Mouse (Mus musculus): ENCODE results near the gene Gm49361. TPM values are rescaled to one million over a fixed set of nuclear protein-coding genes. Genes with fewer than 3 reads are reported as not detected.

The Gm49361 gene
- polyA plus RNA-seq, 1 experiment from 2014 or later = not detected

- DNase-seq (ENCODE audit: low spot score) (no peak), ATAC-seq (ENCODE audit: insufficient number of reproducible peaks, low FRiP score, low TSS enrichment, low read depth) (no peak)
- H3K36me3 ChIP-seq (ENCODE audit: control insufficient read depth, insufficient read depth, low read length) = peaks cover 3% of the 10 kb centered on the region; the same call in 1 of the 2 replicates
- no peak overlapping the region for H3K27ac ChIP-seq (replicated peaks; ENCODE audit: low read depth, low read length)
- no peaks in the 10 kb centered on the region for H3K27me3 ChIP-seq (ENCODE audit: control insufficient read depth, insufficient read depth, low read length)
- H3K9ac ChIP-seq (ENCODE audit: low read length) = no peak overlapping the region
- WGBS = 87% methylated on average over 4 of the region's 4 CpGs
- 0 out of 2 replicates have a peak, but pooled peaks cover 3% of the 10 kb centered on the region for H3K4me1 ChIP-seq (ENCODE audit: control insufficient read depth, insufficient read depth, low read length)
- no peak overlapping the region for H3K4me2 ChIP-seq (ENCODE audit: low read depth, severe bottlenecking)
- no peaks in the 10 kb centered on the region for H3K9me3 ChIP-seq (ENCODE audit: control insufficient read depth, low read length)
- no peak overlapping the region for H3K4me3 ChIP-seq (ENCODE audit: low read depth, low read length)
Observed at GRCm38 (mm10) chr14:57718245-57718644, 27.7 kb downstream of the Gm49361 start.

DNA sequence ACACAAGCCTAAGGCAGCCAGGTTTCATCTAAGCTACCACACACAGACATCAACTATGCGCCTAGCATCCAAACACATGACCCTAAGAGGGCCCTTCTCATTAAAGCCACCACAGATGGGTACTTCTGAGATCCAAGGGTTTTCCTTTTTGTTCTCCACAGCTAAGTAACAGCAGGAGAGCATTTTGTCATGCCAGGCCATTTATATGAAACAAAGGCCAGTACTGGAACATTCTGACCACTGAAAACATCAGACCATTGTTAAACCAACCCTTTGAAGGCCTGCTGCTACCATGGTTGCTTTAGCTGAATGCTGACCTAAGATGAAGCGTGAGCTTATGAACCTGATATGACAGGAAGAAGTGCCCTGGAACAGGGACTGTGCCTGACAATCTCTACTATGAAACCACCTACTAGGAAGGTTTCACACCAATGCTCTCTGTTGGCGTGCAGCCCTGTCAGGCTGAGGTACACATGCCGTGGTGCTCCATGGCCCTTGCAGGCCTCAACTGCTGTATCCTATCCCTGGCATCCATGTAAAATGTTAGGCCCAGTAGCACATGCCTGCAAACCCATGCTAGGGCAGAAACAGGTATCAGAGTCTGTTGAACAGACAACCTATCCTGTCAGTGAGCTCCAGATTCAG, 29.2 kb downstream of the Gm49361 start:
- H3K36me3 ChIP-seq (ENCODE audit: control insufficient read depth, insufficient read depth, low read length) = no peaks in the 10 kb centered on the region; the same call in 1 of the 2 replicates
- no peak overlapping the region for H3K4me3 ChIP-seq (ENCODE audit: low read depth, low read length)
- H3K9me3 ChIP-seq (ENCODE audit: control insufficient read depth, low read length) = no peaks in the 10 kb centered on the region
- 87% methylated on average over 4 of the region's 4 CpGs for WGBS
- no peak for ATAC-seq (ENCODE audit: insufficient number of reproducible peaks, low FRiP score, low TSS enrichment, low read depth)
- H3K27ac ChIP-seq (replicated peaks; ENCODE audit: low read depth, low read length) = no peak overlapping the region
- DNase-seq (ENCODE audit: low spot score) = no peak
- H3K4me1 ChIP-seq (ENCODE audit: control insufficient read depth, insufficient read depth, low read length) = 0 out of 2 replicates have a peak, but pooled peaks cover 3% of the 10 kb centered on the region
- no peaks in the 10 kb centered on the region for H3K27me3 ChIP-seq (ENCODE audit: control insufficient read depth, insufficient read depth, low read length)
- H3K9ac ChIP-seq (ENCODE audit: low read length) = no peak overlapping the region
- H3K4me2 ChIP-seq (ENCODE audit: low read depth, severe bottlenecking) = no peak overlapping the region

DNA sequence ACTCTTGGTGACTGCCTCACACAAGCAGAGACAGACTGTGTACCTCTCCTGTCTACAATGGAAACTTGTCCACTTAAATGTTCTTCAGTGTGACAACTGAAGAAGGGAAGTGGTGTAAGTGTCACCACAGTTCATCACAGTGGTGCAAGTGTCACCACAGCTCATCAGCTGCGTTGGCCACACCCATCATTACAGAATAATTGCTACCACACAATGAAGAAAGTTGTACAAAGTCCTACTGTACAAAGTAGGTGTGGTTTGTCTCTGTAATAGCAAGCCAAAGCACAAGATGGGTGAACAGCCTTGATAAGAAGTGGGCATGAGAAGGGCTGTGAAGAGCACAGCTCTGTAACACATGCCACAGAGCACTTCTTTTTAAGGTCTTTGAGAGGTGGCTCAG, 33.0 kb downstream of the Gm49361 start:
- H3K4me3 ChIP-seq (ENCODE audit: low read depth, low read length) = no peak overlapping the region
- ATAC-seq (ENCODE audit: insufficient number of reproducible peaks, low FRiP score, low TSS enrichment, low read depth) = no peak
- WGBS = 86% methylated on average over 1 of the region's 1 CpGs

GRCm38 (mm10) chr14:57711059-57711458, 34.8 kb downstream of the Gm49361 start:
- DNase-seq (ENCODE audit: low spot score) = no peak

More for the DNA sequence above, 33.0 kb downstream of the Gm49361 start:
- H3K4me1 ChIP-seq (ENCODE audit: control insufficient read depth, insufficient read depth, low read length) = 0 out of 2 replicates have a peak, but pooled peaks cover 3% of the 10 kb centered on the region
- no peaks in the 10 kb centered on the region for H3K9me3 ChIP-seq (ENCODE audit: control insufficient read depth, low read length)
- no peak overlapping the region for H3K9ac ChIP-seq (ENCODE audit: low read length)
- H3K27ac ChIP-seq (replicated peaks; ENCODE audit: low read depth, low read length) = no peak overlapping the region
- H3K36me3 ChIP-seq (ENCODE audit: control insufficient read depth, insufficient read depth, low read length) = no peaks in the 10 kb centered on the region
- DNase-seq (ENCODE audit: low spot score) = no peak
- H3K27me3 ChIP-seq (ENCODE audit: control insufficient read depth, insufficient read depth, low read length) = no peaks in the 10 kb centered on the region
- H3K4me2 ChIP-seq (ENCODE audit: low read depth, severe bottlenecking) = no peak overlapping the region

DNA sequence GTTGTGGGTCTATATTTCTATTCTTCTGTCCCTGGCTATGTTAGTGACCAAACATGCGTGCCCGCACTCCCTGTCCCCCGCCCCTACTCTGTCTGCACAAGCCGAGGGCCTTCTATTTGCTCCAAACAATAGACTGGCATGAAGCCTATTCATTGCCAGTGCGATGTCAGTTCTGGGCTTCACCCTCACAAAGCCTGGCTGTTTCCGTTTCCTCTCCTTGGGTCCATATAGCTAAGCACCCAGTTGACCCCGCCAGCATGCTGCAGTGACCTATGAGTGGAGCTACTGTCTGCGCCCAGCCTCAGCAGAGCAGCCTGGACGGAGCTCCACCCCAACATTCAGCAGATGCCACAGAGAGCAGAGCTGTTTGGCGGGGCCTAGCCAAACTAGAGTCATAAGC, 36.7 kb downstream of the Gm49361 start:
- Histone ChIP-seq H3K4me2 (ENCODE audit: low read depth, severe bottlenecking) (no peak overlapping the region), H3K27me3 (ENCODE audit: control insufficient read depth, insufficient read depth, low read length) (no peaks in the 10 kb centered on the region), H3K27ac (replicated peaks; ENCODE audit: low read depth, low read length) (no peak overlapping the region), H3K9ac (ENCODE audit: low read length) (no peak overlapping the region), H3K4me3 (ENCODE audit: low read depth, low read length) (no peak overlapping the region), H3K36me3 (ENCODE audit: control insufficient read depth, insufficient read depth, low read length) (no peaks in the 10 kb centered on the region; the same call in 1 of the 2 replicates), H3K9me3 (ENCODE audit: control insufficient read depth, low read length) (no peaks in the 10 kb centered on the region), H3K4me1 (ENCODE audit: control insufficient read depth, insufficient read depth, low read length) (no peaks in the 10 kb centered on the region)
- ATAC-seq (ENCODE audit: insufficient number of reproducible peaks, low FRiP score, low TSS enrichment, low read depth) (no peak), DNase-seq (ENCODE audit: low spot score) (no peak)
- 81% methylated on average over 10 of the region's 10 CpGs for WGBS

More at GRCm38 (mm10) chr14:57711059-57711458, 34.8 kb downstream of the Gm49361 start:
- Histone ChIP-seq H3K4me2 (ENCODE audit: low read depth, severe bottlenecking) (no peak overlapping the region), H3K27me3 (ENCODE audit: control insufficient read depth, insufficient read depth, low read length) (no peaks in the 10 kb centered on the region), H3K4me3 (ENCODE audit: low read depth, low read length) (no peak overlapping the region), H3K36me3 (ENCODE audit: control insufficient read depth, insufficient read depth, low read length) (no peaks in the 10 kb centered on the region), H3K9me3 (ENCODE audit: control insufficient read depth, low read length) (no peaks in the 10 kb centered on the region), H3K4me1 (ENCODE audit: control insufficient read depth, insufficient read depth, low read length) (no peaks in the 10 kb centered on the region), H3K27ac (replicated peaks; ENCODE audit: low read depth, low read length) (no peak overlapping the region), H3K9ac (ENCODE audit: low read length) (no peak overlapping the region)
- WGBS = 88% methylated on average over 6 of the region's 6 CpGs
- ATAC-seq (ENCODE audit: insufficient number of reproducible peaks, low FRiP score, low TSS enrichment, low read depth) = no peak

DNA sequence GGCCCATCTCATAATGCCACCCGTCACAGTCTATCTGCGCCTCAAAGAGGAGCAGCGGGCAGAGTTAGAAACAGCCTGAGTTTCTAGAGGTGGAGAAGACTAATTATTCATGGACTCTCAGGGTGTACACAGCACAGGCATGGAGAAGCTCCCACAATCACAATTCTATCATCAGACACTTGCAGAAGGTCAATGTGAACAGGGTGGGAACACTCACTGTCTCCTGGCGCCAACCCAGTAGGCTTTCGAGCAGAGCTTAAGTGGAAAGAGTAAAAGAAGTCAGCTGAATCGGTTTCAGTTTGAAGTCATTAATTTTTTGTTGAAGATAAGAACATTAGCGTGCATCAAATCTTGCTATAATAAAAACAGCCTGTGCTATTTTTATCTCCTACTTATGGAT, 37.3 kb downstream of the Gm49361 start:
- H3K4me1 ChIP-seq (ENCODE audit: control insufficient read depth, insufficient read depth, low read length) = no peaks in the 10 kb centered on the region
- H3K36me3 ChIP-seq (ENCODE audit: control insufficient read depth, insufficient read depth, low read length) = no peaks in the 10 kb centered on the region; the same call in 1 of the 2 replicates
- H3K9ac ChIP-seq (ENCODE audit: low read length) = no peak overlapping the region
- 92% methylated on average over 7 of the region's 7 CpGs for WGBS
- H3K27ac ChIP-seq (replicated peaks; ENCODE audit: low read depth, low read length) = no peak overlapping the region
- no peak overlapping the region for H3K4me3 ChIP-seq (ENCODE audit: low read depth, low read length)
- H3K9me3 ChIP-seq (ENCODE audit: control insufficient read depth, low read length) = no peaks in the 10 kb centered on the region
- no peak overlapping the region for H3K4me2 ChIP-seq (ENCODE audit: low read depth, severe bottlenecking)
- no peak for ATAC-seq (ENCODE audit: insufficient number of reproducible peaks, low FRiP score, low TSS enrichment, low read depth)
- no peak for DNase-seq (ENCODE audit: low spot score)
- H3K27me3 ChIP-seq (ENCODE audit: control insufficient read depth, insufficient read depth, low read length) = no peaks in the 10 kb centered on the region

GRCm38 (mm10) chr14:57707100-57707893, 38.6 kb downstream of the Gm49361 start:
- Histone ChIP-seq H3K36me3 (ENCODE audit: control insufficient read depth, insufficient read depth, low read length) (no peaks in the 10 kb centered on the region; the same call in 1 of the 2 replicates), H3K4me2 (ENCODE audit: low read depth, severe bottlenecking) (no peak overlapping the region), H3K27ac (replicated peaks; ENCODE audit: low read depth, low read length) (no peak overlapping the region), H3K4me3 (ENCODE audit: low read depth, low read length) (no peak overlapping the region), H3K9me3 (ENCODE audit: control insufficient read depth, low read length) (no peaks in the 10 kb centered on the region), H3K27me3 (ENCODE audit: control insufficient read depth, insufficient read depth, low read length) (no peaks in the 10 kb centered on the region), H3K9ac (ENCODE audit: low read length) (no peak overlapping the region), H3K4me1 (ENCODE audit: control insufficient read depth, insufficient read depth, low read length) (no peaks in the 10 kb centered on the region)
- no peak for ATAC-seq (ENCODE audit: insufficient number of reproducible peaks, low FRiP score, low TSS enrichment, low read depth)
- no peak for DNase-seq (ENCODE audit: low spot score)
- WGBS = 77% methylated on average over 18 of the region's 18 CpGs

DNA sequence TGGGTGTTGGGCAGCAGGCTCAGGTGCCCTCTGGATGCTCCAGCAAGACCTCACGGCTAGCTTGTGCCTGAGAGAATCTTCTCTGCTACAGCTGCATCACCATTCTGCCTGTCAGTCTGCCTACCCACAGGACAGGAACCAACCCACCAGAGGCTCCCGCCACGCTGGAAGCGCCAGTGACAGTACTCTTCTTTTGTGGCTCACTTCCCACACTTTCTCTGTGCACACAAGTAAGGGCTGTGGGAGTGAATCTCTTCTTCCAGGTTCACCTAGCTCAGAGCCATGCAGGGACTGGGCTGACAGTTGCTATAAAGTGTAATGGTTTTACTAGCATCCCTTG, 39.2 kb downstream of the Gm49361 start:
- Histone ChIP-seq H3K27me3 (ENCODE audit: control insufficient read depth, insufficient read depth, low read length) (no peaks in the 10 kb centered on the region), H3K36me3 (ENCODE audit: control insufficient read depth, insufficient read depth, low read length) (no peaks in the 10 kb centered on the region; the same call in 1 of the 2 replicates), H3K9me3 (ENCODE audit: control insufficient read depth, low read length) (no peaks in the 10 kb centered on the region), H3K4me1 (ENCODE audit: control insufficient read depth, insufficient read depth, low read length) (no peaks in the 10 kb centered on the region), H3K4me2 (ENCODE audit: low read depth, severe bottlenecking) (no peak overlapping the region), H3K27ac (replicated peaks; ENCODE audit: low read depth, low read length) (no peak overlapping the region), H3K9ac (ENCODE audit: low read length) (no peak overlapping the region), H3K4me3 (ENCODE audit: low read depth, low read length) (no peak overlapping the region)
- DNase-seq (ENCODE audit: low spot score) (no peak), ATAC-seq (ENCODE audit: insufficient number of reproducible peaks, low FRiP score, low TSS enrichment, low read depth) (no peak)
- WGBS = 91% methylated on average over 4 of the region's 4 CpGs

All from limb, embryonic 11.5 days (tissue).